Mouse (Mus musculus) midbrain, embryonic 13.5 days (tissue): ENCODE measurements at regions not wholly inside any gene's neighbourhood (a gene's known extent, or its start where the extent isn't known, plus 50 kb on each side); places are given as distances from the start of the nearest gene placed in this dataset.

ENCODE experiments used
- ATAC-seq: fragments of 200-750 bp; cut with Nextera tagmentation; 2 replicates; pipeline ENCODE4 v1.8.0; 2017; ENCODE audit warnings: mild to moderate bottlenecking, moderate TSS enrichment, moderate library complexity
- H3K27ac ChIP-seq: fragments of 300-500 bp; sonication (generic); 2 replicates; pipeline ENCODE4 v1.5.1; 2015; ENCODE audit warnings: inconsistent platforms, mild to moderate bottlenecking, moderate library complexity
- H3K27me3 ChIP-seq: fragments of 300-500 bp; sonication (generic); 2 replicates; pipeline ENCODE4 v1.6.1; 2015; ENCODE audit warnings: mild to moderate bottlenecking, inconsistent platforms
- H3K36me3 ChIP-seq: fragments of 300-500 bp; sonication (generic); 2 replicates; pipeline ENCODE4 v1.6.1; 2015; ENCODE audit warnings: mild to moderate bottlenecking, inconsistent platforms
- H3K4me1 ChIP-seq: fragments of 300-500 bp; sonication (generic); replicated peaks from 2 replicates; pipeline ENCODE4 v1.6.1; 2015; ENCODE audit warnings: inconsistent platforms
- H3K4me2 ChIP-seq: fragments of 300-500 bp; sonication (generic); replicated peaks from 2 replicates; pipeline ENCODE4 v1.6.1; 2015; ENCODE audit warnings: moderate library complexity, mild to moderate bottlenecking, inconsistent platforms
- H3K4me3 ChIP-seq: fragments of 300-500 bp; sonication (generic); replicated peaks from 2 replicates; pipeline ENCODE4 v1.5.1; 2015; ENCODE audit warnings: mild to moderate bottlenecking, inconsistent platforms
- H3K9ac ChIP-seq: fragments of 300-500 bp; sonication (generic); replicated peaks from 2 replicates; pipeline ENCODE4 v1.6.1; 2015; ENCODE audit warnings: mild to moderate bottlenecking, inconsistent platforms
- H3K9me3 ChIP-seq: fragments of 300-500 bp; sonication (generic); 2 replicates; pipeline ENCODE4 v1.6.1; 2016; ENCODE audit warnings: mild to moderate bottlenecking, inconsistent platforms
- WGBS: fragments of 180-500 bp; shearing (Covaris S2); methylation state at CpG from one replicate; pipeline ENCODE4 v1.1.7; 2015; 5-methylcytosine and 5-hydroxymethylcytosine counted together

DNA sequence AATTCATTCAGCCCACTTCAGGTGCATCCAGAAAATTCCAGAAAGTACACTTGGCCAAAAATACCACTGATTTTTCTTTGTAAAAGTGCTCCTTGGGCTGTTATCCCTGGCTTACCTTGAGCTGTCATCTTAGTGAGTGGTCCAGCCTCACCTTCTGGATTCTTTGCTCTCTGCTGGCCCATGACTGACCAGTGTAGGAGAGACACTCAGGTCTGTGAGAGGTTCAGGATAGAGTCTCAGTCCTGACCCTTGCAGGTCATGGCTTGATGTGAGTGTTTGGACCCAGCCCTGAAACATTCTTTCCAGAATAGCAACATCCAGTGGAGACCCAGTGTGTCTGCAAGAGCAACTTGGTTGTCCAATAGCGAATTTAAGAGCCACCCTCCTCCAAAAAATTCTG, 182.0 kb downstream of the Irx2 start:
- Histone ChIP-seq H3K36me3 (no peaks in the 10 kb centered on the region), H3K27me3 (peaks cover 19% of the 10 kb centered on the region; the same call in 1 of the 2 replicates), H3K4me1 (peaks cover 13% of the 10 kb centered on the region), H3K27ac (no peak overlapping the region), H3K4me3 (no peak overlapping the region), H3K9me3 (0 out of 2 replicates have a peak, but pooled peaks cover 3% of the 10 kb centered on the region), H3K4me2 (no peak overlapping the region), H3K9ac (no peak overlapping the region)
- no peak for ATAC-seq
- WGBS: 89% methylated on average over 1 of the region's 1 CpGs

GRCm38 (mm10) chr13:72814616-72815015, 186.0 kb downstream of the Irx2 start:
- Histone ChIP-seq H3K4me3 (no peak overlapping the region), H3K27me3 (peaks cover 51% of the 10 kb centered on the region), H3K36me3 (no peaks in the 10 kb centered on the region), H3K27ac (no peak overlapping the region), H3K4me2 (no peak overlapping the region), H3K4me1 (peaks cover 36% of the 10 kb centered on the region), H3K9me3 (no peaks in the 10 kb centered on the region), H3K9ac (no peak overlapping the region)
- WGBS: 30% methylated on average over 7 of the region's 7 CpGs
- ATAC-seq: no peak

DNA sequence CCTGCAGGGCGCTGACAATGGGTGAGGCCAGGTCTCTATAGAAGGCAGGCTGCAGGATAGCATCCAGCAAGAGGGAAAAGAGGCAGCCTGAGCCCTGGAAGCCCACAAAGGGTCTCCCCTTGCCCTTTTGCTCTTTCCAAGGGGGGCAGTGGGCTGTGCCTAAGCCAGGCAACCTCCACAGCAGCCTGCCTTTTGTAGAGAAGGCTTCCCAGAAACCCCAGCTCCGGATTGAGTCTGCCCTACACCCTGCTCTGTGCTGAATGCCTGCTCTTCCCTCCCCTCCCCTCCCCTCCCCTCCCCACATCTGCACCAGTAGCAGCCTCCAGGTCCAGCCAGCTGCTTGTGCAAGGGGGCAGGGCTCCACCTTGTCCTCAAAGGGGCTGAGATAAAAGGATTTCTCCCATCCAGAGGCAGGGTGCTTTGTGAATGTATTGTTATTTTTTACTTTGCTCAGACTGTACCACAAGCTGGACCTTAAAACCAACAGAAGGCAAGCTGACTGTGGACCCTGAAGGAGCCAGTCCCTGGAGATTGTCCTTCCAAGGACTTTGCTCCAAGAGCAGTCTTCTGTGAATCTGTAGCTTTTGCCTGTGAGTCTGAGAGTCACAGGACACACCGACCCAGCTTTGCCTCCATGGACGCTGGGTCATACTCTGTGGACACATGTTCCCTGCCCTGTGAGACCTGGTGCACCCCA, 186.8 kb downstream of the Irx2 start:
- 1% methylated on average over 4 of the region's 4 CpGs for WGBS
- Histone ChIP-seq H3K27ac (peak overlapping the region; percentile 76), H3K4me2 (peak overlapping the region; percentile 45), H3K9ac (no peak overlapping the region; the same call in 1 of the 2 replicates), H3K36me3 (no peaks in the 10 kb centered on the region), H3K9me3 (no peaks in the 10 kb centered on the region), H3K4me3 (no peak overlapping the region), H3K27me3 (peaks cover 51% of the 10 kb centered on the region), H3K4me1 (peaks cover 36% of the 10 kb centered on the region)
- peak; percentile 68 for ATAC-seq

GRCm38 (mm10) chr13:72815933-72816553, 187.4 kb downstream of the Irx2 start:
- H3K27me3 ChIP-seq: peaks cover 51% of the 10 kb centered on the region
- no peak overlapping the region; the same call in 1 of the 2 replicates for H3K9ac ChIP-seq
- H3K4me3 ChIP-seq: peak overlapping the region; percentile 19
- 2% methylated on average over 18 of the region's 18 CpGs for WGBS
- H3K4me1 ChIP-seq: peaks cover 36% of the 10 kb centered on the region
- peak; percentile 64 for ATAC-seq
- H3K27ac ChIP-seq: peak overlapping the region; percentile 76
- H3K36me3 ChIP-seq: no peaks in the 10 kb centered on the region
- no peaks in the 10 kb centered on the region for H3K9me3 ChIP-seq
- H3K4me2 ChIP-seq: peak overlapping the region; percentile 45

- H3K27ac ChIP-seq: no peak overlapping the region; the same call in 1 of the 2 replicates
- 0 out of 2 replicates have a peak overlapping the region, but pooled peaks have one; percentile 36 for H3K9ac ChIP-seq
- peaks cover 36% of the 10 kb centered on the region for H3K4me1 ChIP-seq
- no peaks in the 10 kb centered on the region for H3K36me3 ChIP-seq
- WGBS: 11% methylated on average over 8 of the region's 8 CpGs
- peaks cover 50% of the 10 kb centered on the region for H3K27me3 ChIP-seq
- no peaks in the 10 kb centered on the region for H3K9me3 ChIP-seq
- peak overlapping the region; percentile 19; the same call in 1 of the 2 replicates for H3K4me3 ChIP-seq
- no peak for ATAC-seq
- H3K4me2 ChIP-seq: peak overlapping the region; percentile 45
These were observed 188.2 kb downstream of the Irx2 start for GRCm38 (mm10) chr13:72816856-72817255.

DNA sequence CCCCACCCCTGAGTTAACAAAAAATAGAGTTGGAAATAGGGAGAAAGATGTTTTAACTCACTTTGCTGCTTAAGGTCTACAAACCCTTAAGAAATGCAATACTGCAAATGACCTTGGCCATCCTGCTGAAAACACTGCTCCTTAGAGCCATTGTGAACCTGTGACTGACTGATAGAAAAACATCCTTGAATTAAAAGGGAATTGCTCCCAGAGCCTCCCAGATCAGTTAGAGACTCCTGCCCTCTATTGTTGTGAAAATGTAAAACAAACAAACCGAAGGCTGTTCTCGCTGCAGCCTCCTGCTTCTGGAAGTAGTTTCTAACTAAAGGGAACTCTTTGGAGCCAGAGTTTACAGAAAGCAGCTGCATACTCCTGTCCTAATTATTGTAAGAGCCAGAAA, 188.9 kb downstream of the Irx2 start:
- no peak for ATAC-seq
- Histone ChIP-seq H3K27me3 (peaks cover 49% of the 10 kb centered on the region), H3K36me3 (no peaks in the 10 kb centered on the region), H3K4me1 (peaks cover 36% of the 10 kb centered on the region), H3K4me3 (no peak overlapping the region), H3K27ac (no peak overlapping the region), H3K9me3 (no peaks in the 10 kb centered on the region), H3K4me2 (no peak overlapping the region), H3K9ac (no peak overlapping the region)
- WGBS: 9% methylated on average over 2 of the region's 2 CpGs

- Histone ChIP-seq H3K4me2 (no peak overlapping the region), H3K9ac (no peak overlapping the region), H3K27me3 (peaks cover 49% of the 10 kb centered on the region), H3K36me3 (no peaks in the 10 kb centered on the region), H3K4me1 (peaks cover 36% of the 10 kb centered on the region), H3K9me3 (no peaks in the 10 kb centered on the region), H3K4me3 (no peak overlapping the region), H3K27ac (no peak overlapping the region)
- WGBS: 14% methylated on average over 6 of the region's 6 CpGs
- peak; percentile 49; the same call in 1 of the 2 replicates for ATAC-seq
These were observed 189.3 kb downstream of the Irx2 start for GRCm38 (mm10) chr13:72817930-72818329.

GRCm38 (mm10) chr13:72826613-72827012, 198.0 kb downstream of the Irx2 start:
- WGBS: 57% methylated on average over 3 of the region's 3 CpGs
- peaks cover 3% of the 10 kb centered on the region; the same call in 1 of the 2 replicates for H3K27me3 ChIP-seq

DNA sequence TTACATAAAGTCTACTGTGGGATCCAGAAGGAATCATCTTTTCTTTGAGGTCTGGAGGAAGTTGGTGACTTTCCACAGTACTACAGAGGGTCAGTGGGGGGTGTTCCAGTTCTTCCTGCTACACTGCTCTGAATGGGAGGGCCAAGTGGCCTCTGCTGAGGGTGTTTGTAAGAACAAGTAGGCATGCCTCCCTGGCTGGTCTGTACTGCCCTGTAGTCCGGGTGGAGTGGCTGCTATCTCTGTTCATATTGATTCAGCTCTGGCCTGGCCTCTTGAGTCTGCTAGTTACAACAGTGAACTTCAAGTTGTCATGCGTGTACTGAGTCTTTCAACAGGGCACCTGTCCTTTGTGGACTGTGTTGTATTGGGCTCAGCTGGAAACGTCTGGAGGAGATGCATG, 200.7 kb downstream of the Irx2 start:
- no peaks in the 10 kb centered on the region for H3K9me3 ChIP-seq
- H3K27ac ChIP-seq: no peak overlapping the region
- H3K4me1 ChIP-seq: no peaks in the 10 kb centered on the region
- H3K9ac ChIP-seq: no peak overlapping the region
- no peaks in the 10 kb centered on the region for H3K36me3 ChIP-seq
- ATAC-seq: no peak
- 81% methylated on average over 3 of the region's 3 CpGs for WGBS
- peaks cover 8% of the 10 kb centered on the region for H3K27me3 ChIP-seq
- no peak overlapping the region for H3K4me2 ChIP-seq
- H3K4me3 ChIP-seq: no peak overlapping the region

More at GRCm38 (mm10) chr13:72826613-72827012, 198.0 kb downstream of the Irx2 start:
- Histone ChIP-seq H3K9ac (no peak overlapping the region), H3K4me3 (no peak overlapping the region), H3K9me3 (no peaks in the 10 kb centered on the region), H3K4me2 (no peak overlapping the region), H3K36me3 (no peaks in the 10 kb centered on the region), H3K27ac (no peak overlapping the region), H3K4me1 (no peaks in the 10 kb centered on the region)
- no peak for ATAC-seq

DNA sequence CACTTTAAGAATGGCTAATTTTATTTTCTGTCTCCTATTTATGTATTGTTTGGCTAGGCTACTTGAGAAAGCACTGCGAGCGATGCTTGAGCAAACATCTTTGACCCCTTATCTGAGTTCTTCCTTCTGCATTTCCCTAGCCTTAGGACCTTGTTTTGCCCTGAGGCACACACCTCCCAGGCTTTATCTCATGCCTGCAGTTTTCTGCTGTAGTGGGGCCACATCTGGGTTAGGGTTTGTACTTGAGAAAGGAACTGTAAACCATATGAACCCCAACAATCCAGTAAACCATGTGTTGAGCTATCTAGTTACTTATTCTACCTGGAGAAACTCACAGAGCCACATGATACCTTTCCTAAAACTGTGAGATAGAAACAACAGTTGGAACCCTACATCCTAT, 204.7 kb downstream of the Irx2 start:
- peaks cover 15% of the 10 kb centered on the region for H3K27me3 ChIP-seq
- H3K4me1 ChIP-seq: peaks cover 11% of the 10 kb centered on the region
- H3K9me3 ChIP-seq: no peaks in the 10 kb centered on the region
- H3K36me3 ChIP-seq: no peaks in the 10 kb centered on the region
- H3K27ac ChIP-seq: no peak overlapping the region
- H3K4me3 ChIP-seq: no peak overlapping the region
- no peak overlapping the region for H3K9ac ChIP-seq
- no peak for ATAC-seq
- WGBS: 90% methylated on average over 2 of the region's 2 CpGs
- H3K4me2 ChIP-seq: no peak overlapping the region

DNA sequence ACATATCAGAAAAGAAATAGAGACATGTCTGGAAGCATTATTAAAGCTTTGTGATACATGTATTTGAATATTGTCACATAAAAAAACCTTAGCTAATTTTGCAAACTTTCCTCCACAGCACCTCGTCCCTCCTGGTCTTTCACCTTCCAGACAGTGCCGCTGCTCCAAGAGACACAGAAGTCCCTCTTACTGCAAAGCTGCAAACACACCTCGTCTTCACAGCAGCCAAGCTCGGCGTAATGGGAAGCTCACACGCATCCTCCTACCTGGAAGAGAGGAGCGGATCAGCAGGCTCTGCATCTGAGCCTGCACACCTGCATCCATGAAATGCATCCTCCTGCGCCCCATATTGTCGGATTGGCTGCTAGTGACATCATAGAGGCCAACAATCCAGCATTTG, 208.4 kb downstream of the Irx2 start:
- Histone ChIP-seq H3K27ac (no peak overlapping the region), H3K27me3 (peaks cover 19% of the 10 kb centered on the region), H3K4me2 (no peak overlapping the region), H3K9me3 (no peaks in the 10 kb centered on the region), H3K4me1 (peaks cover 11% of the 10 kb centered on the region), H3K4me3 (no peak overlapping the region), H3K36me3 (no peaks in the 10 kb centered on the region), H3K9ac (no peak overlapping the region; the same call in 1 of the 2 replicates)
- 50% methylated on average over 9 of the region's 9 CpGs for whole genome bisulfite sequencing
- no peak for ATAC-seq

GRCm38 (mm10) chr13:72848097-72848496, 219.5 kb downstream of the Irx2 start:
- Histone ChIP-seq H3K27ac (no peak overlapping the region), H3K4me2 (no peak overlapping the region), H3K36me3 (no peaks in the 10 kb centered on the region), H3K9me3 (no peaks in the 10 kb centered on the region), H3K4me3 (no peak overlapping the region), H3K4me1 (0 out of 2 replicates have a peak, but pooled peaks cover 3% of the 10 kb centered on the region), H3K27me3 (no peaks in the 10 kb centered on the region), H3K9ac (no peak overlapping the region)
- 70% methylated on average over 4 of the region's 4 CpGs for WGBS
- ATAC-seq: no peak
